Mouse (Mus musculus) naive thymus-derived CD4-positive, alpha-beta T cell, adult 5 months (primary cell): Measurements from ENCODE around the gene Fam187b. TPM values are rescaled to one million over a fixed set of nuclear protein-coding genes. Genes with fewer than 3 reads are reported as not detected.

Experiments
- polyA plus RNA-seq: library from polyadenylated mRNA; unstranded; fragments of 100-300 nt; shearing (Covaris generic); gene quantifications from one replicate; pipeline ENCODE4 v1.2.1, GENCODE M21; 2017

The Fam187b gene
- not detected for polyA plus RNA-seq

DNA sequence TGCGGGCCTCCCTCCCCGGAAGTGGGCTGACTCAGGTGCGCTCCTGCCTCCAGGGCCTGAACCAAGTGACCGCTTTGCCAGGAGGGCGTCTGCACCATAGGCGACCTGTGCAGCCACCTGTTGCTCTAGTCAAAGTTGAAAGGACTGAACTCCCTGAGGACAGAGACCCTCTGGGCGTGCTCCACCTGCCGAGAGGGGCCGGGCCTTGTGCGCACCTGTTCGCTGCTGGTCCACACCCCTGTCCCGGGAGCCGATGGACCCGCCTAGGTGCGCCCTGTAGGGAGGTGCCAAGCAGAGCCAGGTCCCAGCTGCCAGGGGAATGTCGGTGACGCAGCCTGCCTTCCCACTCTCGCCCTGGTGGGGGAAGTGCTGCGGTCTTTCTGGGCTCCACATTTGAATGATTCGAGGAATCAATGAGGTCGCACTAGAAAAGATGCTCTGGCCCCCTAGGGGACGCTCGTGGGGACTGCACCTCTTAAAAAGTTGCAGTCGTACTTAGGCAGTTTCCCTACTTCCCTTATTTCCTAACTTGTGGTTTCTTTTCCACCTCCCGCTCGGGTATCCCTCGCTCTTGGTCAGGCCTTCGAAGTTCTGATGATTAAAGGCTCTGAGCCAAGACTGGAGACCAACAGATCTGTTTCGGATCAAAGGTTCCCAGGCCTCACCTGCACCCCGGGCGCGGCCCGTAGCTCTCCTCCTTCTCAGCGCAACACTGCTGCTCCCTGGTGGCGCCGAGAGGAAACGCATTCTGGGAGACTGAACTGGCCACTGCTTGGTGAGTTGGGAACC, at the start of gene Fam187b:
Gene Fam187b (plus strand): TSS at position 290 of the 789 bp plus-strand sequence.

DNA sequence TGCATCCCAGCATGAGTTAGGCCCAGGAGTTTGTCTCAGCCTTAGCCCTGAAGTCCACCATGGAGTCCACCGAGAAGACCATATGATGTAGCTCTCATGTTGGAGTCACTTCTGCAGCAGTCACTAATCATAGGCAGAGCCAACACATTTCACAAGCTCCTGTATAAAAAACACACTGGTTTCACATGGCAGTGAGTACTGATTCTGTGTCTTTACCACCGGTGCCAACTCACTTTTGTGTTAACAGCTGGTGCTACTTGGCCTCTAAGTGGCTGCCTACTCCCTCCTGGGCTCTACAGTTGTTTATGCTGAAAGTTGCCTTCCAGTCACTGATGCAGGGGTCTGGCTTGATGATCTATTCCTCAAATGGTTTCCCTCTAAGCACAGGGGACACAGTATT, 49.0 kb upstream of the Fam187b start, which contains the start of gene Hamp2:
Gene Hamp2 (minus strand): TSS at position 101 of the 400 bp plus-strand sequence.

DNA sequence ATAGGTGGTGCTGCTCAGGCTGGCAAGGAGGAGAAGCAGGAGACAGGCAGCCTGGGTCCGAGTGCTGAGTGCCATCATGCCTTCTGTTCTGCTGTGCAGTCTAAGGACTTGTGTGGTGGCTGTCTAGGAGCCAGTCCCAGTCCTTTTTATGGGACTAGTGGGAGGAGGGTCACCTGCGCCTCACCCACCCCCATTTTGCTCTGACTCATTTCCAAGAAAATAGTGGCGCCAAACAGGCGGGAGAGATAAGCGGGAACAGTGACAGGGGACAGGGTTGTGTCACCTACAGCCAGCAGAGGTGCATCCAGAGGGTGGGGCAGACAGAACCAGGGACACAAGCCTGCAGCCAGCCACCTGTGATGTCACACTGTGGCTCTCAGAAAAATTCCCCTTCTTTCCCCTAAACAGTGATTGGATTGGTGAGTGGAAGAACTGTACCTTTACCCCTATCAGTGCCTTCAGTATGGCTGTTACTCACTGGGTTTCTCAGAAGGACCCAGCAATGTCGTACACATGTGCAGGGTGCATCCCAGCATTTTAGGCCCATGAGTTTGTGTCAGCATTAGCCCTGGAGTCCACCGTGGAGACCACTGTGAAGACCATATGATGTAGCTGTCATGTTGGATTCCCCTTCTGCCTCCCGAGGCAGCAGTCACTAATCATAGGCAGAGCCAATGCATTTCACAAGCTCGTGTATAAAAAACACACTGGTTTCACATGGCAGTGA, 29.5 kb upstream of the Fam187b start, which contains the start of gene Hamp:
Gene Hamp (minus strand): TSS at position 124 of the 727 bp plus-strand sequence.

DNA sequence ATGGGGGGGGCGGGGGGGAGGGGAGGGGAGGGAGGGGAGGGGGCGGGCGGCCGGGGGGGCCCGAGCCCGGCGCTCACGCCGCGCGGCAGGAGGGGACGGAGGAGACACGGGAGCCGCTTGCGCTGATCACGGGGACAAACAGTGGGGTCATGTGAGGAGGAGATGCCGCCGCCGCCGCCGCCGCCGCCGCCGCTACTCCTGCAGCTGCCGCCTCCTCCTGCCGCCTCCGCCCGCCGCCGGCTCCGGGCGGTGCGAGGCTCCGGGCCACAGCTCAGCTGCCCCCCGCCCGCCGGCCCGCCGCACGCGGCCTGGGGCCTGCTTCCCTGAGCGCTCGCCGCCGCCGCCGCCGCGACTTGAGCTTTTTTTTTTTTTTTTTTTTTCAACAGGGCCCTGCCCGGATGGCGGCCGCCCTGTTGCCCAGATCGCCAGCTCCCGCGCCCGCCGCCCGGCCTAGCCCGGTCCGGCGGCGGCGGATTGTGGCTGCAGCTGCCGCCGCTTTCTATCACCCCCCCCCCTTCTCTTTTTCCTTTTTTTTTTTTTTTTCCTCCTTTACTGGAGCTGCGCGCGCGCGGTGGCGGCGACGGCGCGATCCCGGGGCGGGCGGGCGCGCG, 16.7 kb upstream of the Fam187b start, which contains the start of gene Usf2:
Gene Usf2 (minus strand): TSS at position 48 of the 611 bp plus-strand sequence.

DNA sequence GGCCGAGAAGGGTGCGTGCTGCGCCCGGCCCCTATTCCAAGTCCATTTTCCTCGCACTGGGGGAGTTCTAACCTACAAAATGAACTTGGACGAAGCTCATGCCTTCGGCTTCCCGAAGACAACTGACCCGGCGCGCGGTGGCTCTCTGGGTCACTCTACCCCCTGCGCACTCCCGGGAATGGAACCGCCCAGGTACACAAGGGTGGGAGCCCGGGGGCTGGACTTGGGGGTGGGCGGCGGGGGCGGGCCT, 414 bp upstream of the Fam187b start, which contains the start of gene Lsr:
Gene Lsr (minus strand): TSS at position 214 of the 250 bp plus-strand sequence.

Other genes starting within 250 kb of the Fam187b start
- gene Tmem147, start 244.2 kb upstream of the Fam187b start, polyA plus RNA-seq, result 70.8 TPM
- 1.4 TPM for gene Gapdhs, start 230.1 kb upstream of the Fam187b start, polyA plus RNA-seq
- gene Sbsn, start 222.3 kb upstream of the Fam187b start, polyA plus RNA-seq, result 1.0 TPM
- not detected for gene Dmkn, start 210.0 kb upstream of the Fam187b start, polyA plus RNA-seq
- not detected for gene Krtdap, start 185.9 kb upstream of the Fam187b start, polyA plus RNA-seq
- gene Ffar2, start 150.0 kb upstream of the Fam187b start, polyA plus RNA-seq, result not detected
- not detected for gene Ffar3, start 117.6 kb upstream of the Fam187b start, polyA plus RNA-seq
- gene Ffar1, start 112.2 kb upstream of the Fam187b start, polyA plus RNA-seq, result not detected
- not detected for gene Cd22, start 93.4 kb upstream of the Fam187b start, polyA plus RNA-seq
- not detected for gene Mag, start 58.9 kb upstream of the Fam187b start, polyA plus RNA-seq
- gene Hamp2, start 49.1 kb upstream of the Fam187b start, polyA plus RNA-seq, result not detected
- gene Hamp, start 29.8 kb upstream of the Fam187b start, polyA plus RNA-seq, result not detected
- gene Usf2, start 17.0 kb upstream of the Fam187b start, polyA plus RNA-seq, result 12.8 TPM
- 1.1 TPM for gene Lsr, start 326 bp upstream of the Fam187b start, polyA plus RNA-seq
- 1,718 TPM for gene Fxyd5, start 68.7 kb downstream of the Fam187b start, polyA plus RNA-seq
- 1.6 TPM for gene Fxyd7, start 77.7 kb downstream of the Fam187b start, polyA plus RNA-seq
- gene Fxyd1, start 83.4 kb downstream of the Fam187b start, polyA plus RNA-seq, result not detected
- gene Lgi4, start 85.6 kb downstream of the Fam187b start, polyA plus RNA-seq, result not detected
- gene Fxyd3, start 102.9 kb downstream of the Fam187b start, polyA plus RNA-seq, result not detected
- gene Hpn, start 141.5 kb downstream of the Fam187b start, polyA plus RNA-seq, result not detected
- gene Scn1b, start 153.2 kb downstream of the Fam187b start, polyA plus RNA-seq, result not detected
- gene Gramd1a, start 182.1 kb downstream of the Fam187b start, polyA plus RNA-seq, result 669 TPM